Mouse (Mus musculus): Measurements from ENCODE around the gene Tmem190.

- TF ChIP-seq CTCF (IDR thresholded peaks at IDR 0.05; ENCODE audit: low read depth, low read length) (no peak), GATA1 (IDR thresholded peaks at IDR 0.05; ENCODE audit: borderline replicate concordance, low read length) (no peak), GATA2 (IDR thresholded peaks at IDR 0.05; ENCODE audit: borderline replicate concordance, low read depth, low read length) (no peak)
Measured at GRCm38 (mm10) chr7:4816559-4816958, 33.8 kb downstream of the Tmem190 start.

Measured in G1E (cell line).